Mouse (Mus musculus) midbrain, embryonic 13.5 days (tissue): ENCODE data around the gene Yaf2. TPM values are rescaled to one million over a fixed set of nuclear protein-coding genes. Genes with fewer than 3 reads are reported as not detected.
"Not testable (repeated sequence)": the region's sequence is repeated elsewhere in the genome, so short reads cannot be mapped to it uniquely, and the experiment has no call there.

ENCODE experiments used
- ATAC-seq: fragments of 200-750 bp; cut with Nextera tagmentation; 2 replicates; pipeline ENCODE4 v1.8.0; 2017; ENCODE audit warnings: mild to moderate bottlenecking, moderate TSS enrichment, moderate library complexity
- H3K27ac ChIP-seq: fragments of 300-500 bp; sonication (generic); 2 replicates; pipeline ENCODE4 v1.5.1; 2015; ENCODE audit warnings: inconsistent platforms, mild to moderate bottlenecking, moderate library complexity
- H3K27me3 ChIP-seq: fragments of 300-500 bp; sonication (generic); 2 replicates; pipeline ENCODE4 v1.6.1; 2015; ENCODE audit warnings: mild to moderate bottlenecking, inconsistent platforms
- H3K36me3 ChIP-seq: fragments of 300-500 bp; sonication (generic); 2 replicates; pipeline ENCODE4 v1.6.1; 2015; ENCODE audit warnings: mild to moderate bottlenecking, inconsistent platforms
- H3K4me1 ChIP-seq: fragments of 300-500 bp; sonication (generic); replicated peaks from 2 replicates; pipeline ENCODE4 v1.6.1; 2015; ENCODE audit warnings: inconsistent platforms
- H3K4me2 ChIP-seq: fragments of 300-500 bp; sonication (generic); replicated peaks from 2 replicates; pipeline ENCODE4 v1.6.1; 2015; ENCODE audit warnings: moderate library complexity, mild to moderate bottlenecking, inconsistent platforms
- H3K4me3 ChIP-seq: fragments of 300-500 bp; sonication (generic); replicated peaks from 2 replicates; pipeline ENCODE4 v1.5.1; 2015; ENCODE audit warnings: mild to moderate bottlenecking, inconsistent platforms
- H3K9ac ChIP-seq: fragments of 300-500 bp; sonication (generic); replicated peaks from 2 replicates; pipeline ENCODE4 v1.6.1; 2015; ENCODE audit warnings: mild to moderate bottlenecking, inconsistent platforms
- H3K9me3 ChIP-seq: fragments of 300-500 bp; sonication (generic); 2 replicates; pipeline ENCODE4 v1.6.1; 2016; ENCODE audit warnings: mild to moderate bottlenecking, inconsistent platforms
- WGBS: fragments of 180-500 bp; shearing (Covaris S2); methylation state at CpG from one replicate; pipeline ENCODE4 v1.1.7; 2015; 5-methylcytosine and 5-hydroxymethylcytosine counted together
- polyA plus RNA-seq: library from polyadenylated mRNA; unstranded; fragments of >200 nt; fragmentation: Nextera tagmentation; extraction: Ambion mirVana; gene quantifications from 2 replicates; pipeline ENCODE4 v1.2.1, GENCODE M21; 2015

Yaf2 gene
- 91.3 and 97.4 TPM in 2 replicates for polyA plus RNA-seq

DNA sequence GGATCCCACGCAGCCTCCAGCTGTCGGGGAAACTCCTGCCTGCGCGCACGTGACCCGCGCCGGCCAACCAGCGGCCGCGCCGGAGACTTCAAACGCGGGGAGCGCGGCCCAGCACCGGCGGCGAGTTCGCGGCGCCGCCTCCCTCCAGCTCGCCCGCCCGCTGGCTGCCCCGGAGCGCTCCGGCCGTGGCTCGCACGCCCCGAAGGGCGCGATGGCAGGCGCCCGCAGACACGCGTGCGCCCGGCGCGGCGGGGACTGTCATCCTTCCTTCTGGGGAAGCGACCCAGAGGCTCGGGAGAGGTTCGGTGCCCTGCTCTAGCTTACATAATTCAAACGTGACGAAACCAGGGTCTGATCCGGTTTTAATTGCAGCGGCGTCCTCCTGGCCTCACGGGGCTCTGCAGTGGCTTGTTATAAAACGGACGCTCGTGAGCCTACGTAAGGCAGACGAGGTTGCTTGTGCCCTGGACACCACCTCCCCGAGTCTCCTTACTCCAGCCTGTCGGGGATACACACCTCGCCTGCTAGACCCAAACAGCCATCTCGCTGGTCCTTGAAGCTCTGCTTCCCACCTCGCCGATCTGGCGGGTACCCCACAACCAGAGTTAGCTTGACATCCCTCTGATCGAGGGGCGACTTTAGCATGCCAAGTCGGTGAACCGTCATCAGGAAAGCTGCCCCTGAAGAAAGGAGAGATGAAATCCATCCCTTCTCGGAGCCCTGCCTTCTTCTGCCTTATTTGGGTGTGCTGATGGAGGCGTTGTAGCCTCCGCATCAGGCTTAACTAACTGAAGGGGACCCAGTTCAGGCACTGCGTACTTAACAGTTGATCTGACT lies at the start of gene Yaf2:
TSS of gene Yaf2 (minus strand) at position 11 of the 837 bp plus-strand sequence.
- Histone ChIP-seq H3K4me3 (peak within 1 kb of the TSS; percentile 92), H3K9ac (peak within 1 kb of the TSS; percentile 95), H3K9me3 (no peaks in the 10 kb centered on the region), H3K4me2 (peak within 1 kb of the TSS; percentile 73), H3K27me3 (no peaks in the 10 kb centered on the region), H3K27ac (peak within 1 kb of the TSS; percentile 96), H3K36me3 (peaks cover 7% of the 10 kb centered on the region), H3K4me1 (peaks cover 21% of the 10 kb centered on the region)
- ATAC-seq = peak; percentile 95
- under 1% methylated on average over 62 of the region's 73 CpGs for WGBS

DNA sequence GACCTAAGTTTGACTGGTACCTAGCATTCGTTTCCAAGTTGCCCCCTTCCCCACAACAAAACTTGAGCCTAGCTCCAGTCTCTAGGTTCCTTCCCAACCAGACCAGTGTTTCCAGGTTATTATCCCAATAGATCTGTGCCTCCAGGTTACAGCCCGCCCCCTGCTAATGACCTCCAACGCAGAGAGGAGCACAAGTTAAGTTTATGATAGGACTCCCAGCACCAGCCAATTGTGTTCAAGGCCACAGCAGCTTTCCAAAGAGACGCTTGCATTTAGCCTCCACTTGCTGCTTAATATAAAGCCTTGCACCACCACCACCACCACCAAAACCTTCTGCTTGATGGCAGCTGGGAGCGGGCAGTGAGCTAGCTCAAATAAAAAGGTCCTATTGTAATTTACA lies 44.6 kb upstream of the Yaf2 start:
- H3K4me3 ChIP-seq = no peak overlapping the region
- H3K9ac ChIP-seq = no peak overlapping the region
- no peaks in the 10 kb centered on the region for H3K4me1 ChIP-seq
- 75% methylated on average over 5 of the region's 5 CpGs for WGBS
- no peaks in the 10 kb centered on the region for H3K27me3 ChIP-seq
- ATAC-seq = no peak
- peaks cover 22% of the 10 kb centered on the region for H3K36me3 ChIP-seq
- H3K9me3 ChIP-seq = no peaks in the 10 kb centered on the region
- no peak overlapping the region for H3K4me2 ChIP-seq
- H3K27ac ChIP-seq = no peak overlapping the region

DNA sequence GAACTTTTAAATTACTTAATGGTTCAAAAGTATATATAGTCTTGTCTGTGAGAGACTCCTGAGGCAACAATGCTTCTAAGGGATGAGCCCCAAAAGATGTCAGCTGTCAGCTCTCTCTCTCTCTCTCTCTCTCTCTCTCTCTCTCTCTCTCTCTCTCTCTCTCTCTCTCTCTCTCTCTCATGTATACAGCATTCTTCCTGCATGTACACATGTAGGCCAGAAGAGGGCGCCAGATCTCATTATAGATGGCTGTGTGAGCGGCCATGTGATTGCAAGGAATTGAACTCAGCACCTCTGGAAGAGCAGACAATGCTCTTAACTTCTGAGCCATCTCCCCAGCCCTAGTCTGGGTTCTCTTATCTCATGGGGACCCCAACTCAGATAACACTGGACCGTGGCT lies 42.4 kb upstream of the Yaf2 start:
- WGBS = 78% methylated on average over 3 of the region's 3 CpGs
- H3K4me2 ChIP-seq = no peak overlapping the region
- H3K9ac ChIP-seq = no peak overlapping the region
- no peak for ATAC-seq
- H3K27ac ChIP-seq = no peak overlapping the region
- no peak overlapping the region for H3K4me3 ChIP-seq
- no peaks in the 10 kb centered on the region for H3K4me1 ChIP-seq
- no peaks in the 10 kb centered on the region for H3K27me3 ChIP-seq
- peaks cover 5% of the 10 kb centered on the region; the same call in 1 of the 2 replicates for H3K36me3 ChIP-seq
- H3K9me3 ChIP-seq = no peaks in the 10 kb centered on the region

DNA sequence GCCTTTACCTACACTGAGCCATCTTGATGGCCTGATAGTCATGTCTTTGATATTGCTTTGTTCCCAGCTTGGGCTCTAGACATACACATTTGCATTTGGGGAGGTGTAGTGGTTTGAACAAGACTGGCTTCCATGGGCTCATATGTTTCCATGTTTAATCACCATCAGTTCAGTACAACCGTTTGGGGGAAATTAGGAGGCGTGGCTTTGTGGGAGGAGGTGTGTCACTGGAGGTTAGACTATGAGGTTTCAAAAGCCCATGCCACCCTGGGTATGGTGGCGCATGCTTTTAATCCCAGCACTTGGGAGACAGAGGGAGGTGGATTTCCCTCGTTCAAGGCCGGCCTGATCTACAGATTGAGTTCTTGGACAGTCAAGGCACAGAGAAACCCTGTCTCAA lies 39.0 kb upstream of the Yaf2 start:
- no peaks in the 10 kb centered on the region for H3K9me3 ChIP-seq
- no peaks in the 10 kb centered on the region for H3K4me1 ChIP-seq
- H3K4me2 ChIP-seq = no peak overlapping the region
- no peak overlapping the region for H3K4me3 ChIP-seq
- H3K9ac ChIP-seq = no peak overlapping the region
- WGBS = 90% methylated on average over 5 of the region's 5 CpGs
- no peak overlapping the region for H3K27ac ChIP-seq
- no peak for ATAC-seq
- no peaks in the 10 kb centered on the region for H3K27me3 ChIP-seq
- no peaks in the 10 kb centered on the region for H3K36me3 ChIP-seq

DNA sequence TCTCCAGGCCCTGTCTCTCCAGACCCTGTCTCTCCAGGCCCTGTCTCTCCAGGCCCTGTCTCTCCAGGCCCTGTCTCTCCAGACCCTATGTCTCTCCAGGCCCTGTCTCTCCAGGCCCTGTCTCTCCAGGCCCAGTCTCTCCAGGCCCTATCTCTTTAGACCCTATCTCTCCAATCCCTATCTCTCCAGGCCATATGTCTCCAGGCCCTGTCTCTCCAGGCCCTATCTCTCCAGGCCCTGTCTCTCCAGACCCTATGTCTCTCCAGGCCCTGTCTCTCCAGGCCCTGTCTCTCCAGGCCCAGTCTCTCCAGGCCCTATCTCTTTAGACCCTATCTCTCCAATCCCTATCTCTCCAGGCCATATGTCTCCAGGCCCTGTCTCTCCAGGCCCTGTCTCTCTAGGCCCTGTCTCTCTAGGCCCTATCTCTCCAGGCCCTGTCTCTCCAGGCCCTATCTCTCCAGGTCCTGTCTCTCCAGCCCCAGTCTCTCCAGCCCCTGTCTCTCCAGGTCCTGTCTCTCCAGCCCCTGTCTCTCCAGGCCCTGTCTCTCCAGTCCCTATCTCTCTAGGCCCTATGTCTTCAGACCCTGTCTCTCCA lies 35.9 kb upstream of the Yaf2 start:
- not testable (repeated sequence) for H3K9ac ChIP-seq, H3K4me3 ChIP-seq, H3K27ac ChIP-seq, H3K36me3 ChIP-seq, H3K4me1 ChIP-seq, ATAC-seq, H3K9me3 ChIP-seq, H3K4me2 ChIP-seq, H3K27me3 ChIP-seq

DNA sequence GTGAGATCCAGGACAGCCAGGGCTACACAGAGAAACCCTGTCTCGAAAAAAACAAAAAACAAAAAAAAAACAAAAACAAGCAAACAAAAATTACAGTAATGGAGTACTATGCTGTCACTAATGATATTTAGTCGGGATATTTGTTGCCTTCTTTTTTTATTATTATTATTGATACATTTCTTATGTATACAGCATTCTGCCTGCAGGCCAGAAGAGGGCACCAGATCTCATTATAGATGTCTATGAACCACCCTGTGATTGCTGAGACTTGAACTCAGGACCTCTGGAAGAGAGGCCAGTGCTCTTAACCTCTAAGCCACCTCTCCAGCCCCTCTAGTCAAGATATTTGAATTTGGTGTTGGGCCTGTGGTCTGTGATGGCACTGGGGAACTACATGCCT lies 35.1 kb upstream of the Yaf2 start:
- no peak overlapping the region for H3K4me3 ChIP-seq
- no peak overlapping the region for H3K9ac ChIP-seq
- H3K27ac ChIP-seq = no peak overlapping the region
- H3K4me2 ChIP-seq = no peak overlapping the region
- no peaks in the 10 kb centered on the region for H3K4me1 ChIP-seq
- H3K36me3 ChIP-seq = no peaks in the 10 kb centered on the region
- no peak for ATAC-seq
- WGBS = 88% methylated on average over 2 of the region's 2 CpGs
- no peaks in the 10 kb centered on the region for H3K9me3 ChIP-seq
- H3K27me3 ChIP-seq = no peaks in the 10 kb centered on the region

DNA sequence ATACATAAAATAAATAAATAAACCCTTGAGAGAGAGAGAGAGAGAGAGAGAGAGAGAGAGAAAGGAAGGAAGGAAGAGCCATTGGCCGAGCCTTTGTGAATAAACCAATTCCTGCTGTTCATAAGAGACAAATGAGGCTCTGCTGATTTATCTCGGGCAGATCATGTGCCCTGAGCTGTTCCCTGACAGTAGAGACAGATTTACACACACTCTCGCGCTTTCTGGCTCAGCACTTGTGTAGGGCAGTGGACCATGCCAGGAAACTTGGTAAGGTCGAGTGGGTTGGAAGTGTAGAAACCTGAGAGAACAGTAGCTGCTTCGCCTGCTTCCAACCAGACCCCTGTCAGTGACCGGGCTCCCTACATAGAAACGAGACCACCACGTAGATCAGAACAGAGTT lies 31.8 kb upstream of the Yaf2 start:
- Histone ChIP-seq H3K36me3 (no peaks in the 10 kb centered on the region), H3K4me2 (no peak overlapping the region), H3K9me3 (no peaks in the 10 kb centered on the region), H3K4me1 (no peaks in the 10 kb centered on the region), H3K27me3 (no peaks in the 10 kb centered on the region), H3K27ac (no peak overlapping the region), H3K9ac (no peak overlapping the region), H3K4me3 (no peak overlapping the region)
- ATAC-seq = no peak
- 84% methylated on average over 9 of the region's 9 CpGs for WGBS

DNA sequence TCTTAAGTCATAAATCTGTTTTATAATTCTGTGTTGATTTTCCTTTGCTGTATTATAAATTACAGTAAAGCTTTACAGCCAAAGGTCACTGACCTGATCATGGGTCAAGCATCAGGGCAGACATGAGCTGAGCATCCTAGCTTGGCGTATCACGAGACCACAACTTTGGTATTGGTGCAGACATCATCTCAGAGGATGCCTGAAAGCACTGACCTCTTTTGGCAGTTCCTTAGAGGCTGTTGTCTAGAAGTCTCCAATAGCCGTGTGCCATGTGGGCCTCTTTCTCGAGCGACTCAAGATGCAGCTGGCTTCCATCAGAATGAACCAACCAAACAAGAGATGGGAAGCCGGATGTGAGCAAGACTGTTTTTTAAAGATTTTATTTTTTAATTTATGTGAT lies 28.8 kb upstream of the Yaf2 start:
- no peak overlapping the region for H3K4me3 ChIP-seq
- no peaks in the 10 kb centered on the region for H3K27me3 ChIP-seq
- no peaks in the 10 kb centered on the region for H3K4me1 ChIP-seq
- no peaks in the 10 kb centered on the region for H3K36me3 ChIP-seq
- H3K4me2 ChIP-seq = no peak overlapping the region
- no peak overlapping the region for H3K27ac ChIP-seq
- 93% methylated on average over 6 of the region's 6 CpGs for WGBS
- no peaks in the 10 kb centered on the region for H3K9me3 ChIP-seq
- H3K9ac ChIP-seq = no peak overlapping the region
- ATAC-seq = no peak

DNA sequence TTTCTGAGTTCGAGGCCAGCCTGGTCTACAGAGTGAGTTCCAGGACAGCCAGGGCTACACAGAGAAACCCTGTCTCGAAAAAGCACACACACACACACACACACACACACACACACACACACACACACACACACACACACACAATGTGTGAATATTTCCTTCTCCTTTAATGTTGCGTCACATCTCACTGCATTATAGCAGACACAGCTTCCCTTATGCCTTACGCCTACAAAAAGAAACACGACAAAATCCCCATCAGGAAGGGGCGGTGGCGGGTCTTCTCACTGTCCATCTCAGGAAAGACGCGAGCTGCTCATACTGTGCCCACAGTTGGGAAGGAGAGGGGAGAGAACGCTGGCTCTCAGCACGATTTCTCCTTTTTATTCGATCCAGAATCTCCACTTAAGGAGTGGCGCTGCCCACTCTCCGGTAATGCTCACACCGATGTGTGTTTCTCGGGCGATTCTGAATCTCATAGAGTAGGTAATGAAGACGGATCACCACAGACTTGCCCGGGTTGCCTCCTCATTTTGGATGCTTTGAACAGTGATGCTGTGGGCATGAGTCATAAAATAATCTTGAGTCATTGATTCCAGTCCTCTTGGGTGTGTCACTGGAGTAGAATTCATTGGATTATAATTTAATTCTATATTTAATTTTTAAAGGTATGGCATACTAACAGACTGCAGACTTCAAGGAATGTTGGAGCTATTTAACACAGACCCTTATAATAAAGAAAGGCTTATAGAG lies 21.8 kb upstream of the Yaf2 start:
- Histone ChIP-seq H3K27ac (no peak overlapping the region), H3K9ac (no peak overlapping the region), H3K4me2 (no peak overlapping the region), H3K36me3 (no peaks in the 10 kb centered on the region), H3K4me3 (no peak overlapping the region), H3K9me3 (peaks cover 3% of the 10 kb centered on the region; the same call in 1 of the 2 replicates), H3K4me1 (no peaks in the 10 kb centered on the region), H3K27me3 (no peaks in the 10 kb centered on the region)
- no peak for ATAC-seq
- WGBS = 94% methylated on average over 18 of the region's 19 CpGs

DNA sequence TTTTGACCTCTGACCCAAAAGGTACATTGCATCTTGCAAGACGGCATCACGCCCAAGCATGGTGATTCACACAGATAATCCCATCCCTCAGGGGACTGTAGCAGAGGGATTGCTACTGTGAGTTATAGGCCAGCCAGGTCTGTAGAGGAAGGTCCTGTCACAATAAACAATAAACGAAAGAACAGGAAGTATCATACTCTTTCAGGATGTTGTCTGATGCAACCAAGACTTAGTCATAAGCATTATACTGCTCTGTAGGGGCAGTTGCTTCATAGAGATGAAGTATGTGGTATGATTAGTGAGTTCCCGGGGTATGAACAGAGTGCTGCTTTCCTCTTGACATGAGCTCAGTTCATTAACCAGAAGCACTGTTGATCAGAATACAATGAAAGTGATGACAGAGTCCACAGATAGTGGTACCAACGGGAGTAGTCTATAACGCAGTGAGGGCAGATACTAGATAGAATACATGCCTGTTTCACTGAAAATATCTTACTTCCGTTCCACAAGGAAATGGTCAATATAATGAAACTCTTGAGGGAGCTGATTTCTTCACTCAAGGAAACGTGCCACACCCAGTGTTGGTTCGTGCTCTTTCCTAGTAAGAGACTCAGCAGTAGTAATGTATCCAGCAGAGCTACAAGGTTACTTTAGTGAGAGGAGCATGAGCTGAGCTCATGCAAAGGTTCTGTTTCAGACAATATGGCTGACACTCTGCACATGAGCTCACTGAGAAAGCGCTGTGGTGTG lies 4.1 kb upstream of the Yaf2 start:
- Histone ChIP-seq H3K27me3 (no peaks in the 10 kb centered on the region), H3K4me1 (peaks cover 6% of the 10 kb centered on the region), H3K4me3 (no peak overlapping the region), H3K27ac (no peak overlapping the region), H3K4me2 (no peak overlapping the region), H3K9me3 (no peaks in the 10 kb centered on the region), H3K9ac (no peak overlapping the region), H3K36me3 (no peaks in the 10 kb centered on the region)
- ATAC-seq = no peak
- WGBS = 88% methylated on average over 10 of the region's 10 CpGs

DNA sequence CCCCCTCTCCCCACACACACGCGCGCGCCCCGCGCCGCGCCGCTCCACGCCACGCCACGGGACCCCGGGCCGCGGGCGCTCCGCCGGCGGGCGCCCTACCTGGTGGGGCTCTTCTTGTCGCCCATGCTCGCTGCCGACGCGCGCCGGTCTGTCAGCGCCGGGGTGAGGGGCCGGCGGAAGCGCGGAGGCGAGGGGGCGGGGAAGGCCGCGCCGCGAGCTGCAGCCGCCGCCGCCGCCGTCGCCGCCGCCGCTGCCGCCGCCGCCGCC lies 144 bp downstream of the Yaf2 start:
- H3K36me3 ChIP-seq = peaks cover 7% of the 10 kb centered on the region
- H3K4me2 ChIP-seq = peak overlapping the region; percentile 73
- no CpG with 5 or more reads among the region's 52 CpGs for WGBS
- H3K9me3 ChIP-seq = no peaks in the 10 kb centered on the region
- peaks cover 21% of the 10 kb centered on the region for H3K4me1 ChIP-seq
- ATAC-seq = no peak
- H3K9ac ChIP-seq = peak overlapping the region; percentile 95
- no peaks in the 10 kb centered on the region for H3K27me3 ChIP-seq
- peak overlapping the region; percentile 96 for H3K27ac ChIP-seq
- peak overlapping the region; percentile 92 for H3K4me3 ChIP-seq
